Mouse (Mus musculus) embryo, embryonic 11.5 days (tissue): ENCODE data around the gene Hs3st1.

Source experiments
- DNase-seq: peaks from one replicate; pipeline ENCODE4 v3.0.0-alpha.2; 2012; ENCODE audit warnings: low read depth, low spot score

Hs3st1 gene

DNA sequence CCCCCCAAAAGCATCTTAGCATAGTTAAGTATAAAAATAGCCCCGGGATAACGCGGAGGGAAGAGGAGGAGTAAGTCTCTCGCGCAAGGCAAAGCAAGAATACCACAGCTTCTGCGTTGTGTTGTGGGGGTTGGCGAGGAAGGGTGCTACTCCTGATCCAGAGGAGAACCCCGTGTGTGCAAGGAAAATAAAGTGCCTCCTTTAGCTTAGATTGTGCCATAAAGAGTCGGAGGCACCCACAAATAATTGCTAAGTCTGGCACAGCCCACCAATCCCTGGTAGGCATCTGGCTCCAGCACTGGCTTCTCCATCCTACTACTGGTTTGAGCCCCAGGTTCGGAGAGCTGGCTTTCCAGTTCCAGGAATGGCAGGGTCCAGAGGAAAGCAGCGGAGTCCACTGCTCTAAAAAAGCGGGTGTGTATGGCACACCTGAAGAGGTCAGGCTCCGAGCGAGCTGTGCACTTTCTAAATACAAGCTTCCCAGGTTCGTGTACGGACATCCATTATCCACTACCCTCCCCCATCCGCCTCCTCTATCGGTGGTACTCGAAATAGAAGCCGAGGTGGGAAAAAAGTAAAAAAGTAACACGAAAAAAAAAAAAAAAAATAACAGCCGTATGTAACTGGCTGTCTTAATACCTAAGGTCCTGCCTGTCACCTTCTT lies 111.9 kb downstream of the Hs3st1 start:
- DNase-seq = no peak

DNA sequence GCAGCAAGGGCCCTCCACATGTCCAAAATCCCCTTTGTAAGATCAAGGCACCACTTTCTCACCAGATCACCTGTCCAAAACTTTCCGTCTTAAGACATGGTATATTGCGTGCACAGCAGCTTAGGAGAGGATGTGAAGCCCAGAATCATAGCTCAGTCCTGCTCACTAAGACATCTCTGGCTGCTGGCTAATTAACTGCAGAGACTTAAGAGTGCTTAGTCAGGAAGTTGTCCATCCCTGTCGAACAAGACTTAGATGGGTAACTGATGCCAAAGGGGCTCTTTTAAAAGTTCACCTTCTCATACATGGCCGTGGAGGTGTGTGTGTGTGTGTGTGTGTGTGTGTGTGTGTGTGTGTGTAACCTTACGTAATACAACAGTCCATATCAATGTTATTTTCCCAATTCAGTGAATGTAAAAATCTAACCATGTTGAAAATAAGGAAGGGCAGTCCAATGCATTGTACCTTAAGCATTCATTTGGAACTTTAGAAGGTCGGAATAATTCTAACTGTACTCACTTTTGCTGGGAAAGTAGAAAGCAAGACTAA lies 113.0 kb downstream of the Hs3st1 start:
- no peak for DNase-seq

DNA sequence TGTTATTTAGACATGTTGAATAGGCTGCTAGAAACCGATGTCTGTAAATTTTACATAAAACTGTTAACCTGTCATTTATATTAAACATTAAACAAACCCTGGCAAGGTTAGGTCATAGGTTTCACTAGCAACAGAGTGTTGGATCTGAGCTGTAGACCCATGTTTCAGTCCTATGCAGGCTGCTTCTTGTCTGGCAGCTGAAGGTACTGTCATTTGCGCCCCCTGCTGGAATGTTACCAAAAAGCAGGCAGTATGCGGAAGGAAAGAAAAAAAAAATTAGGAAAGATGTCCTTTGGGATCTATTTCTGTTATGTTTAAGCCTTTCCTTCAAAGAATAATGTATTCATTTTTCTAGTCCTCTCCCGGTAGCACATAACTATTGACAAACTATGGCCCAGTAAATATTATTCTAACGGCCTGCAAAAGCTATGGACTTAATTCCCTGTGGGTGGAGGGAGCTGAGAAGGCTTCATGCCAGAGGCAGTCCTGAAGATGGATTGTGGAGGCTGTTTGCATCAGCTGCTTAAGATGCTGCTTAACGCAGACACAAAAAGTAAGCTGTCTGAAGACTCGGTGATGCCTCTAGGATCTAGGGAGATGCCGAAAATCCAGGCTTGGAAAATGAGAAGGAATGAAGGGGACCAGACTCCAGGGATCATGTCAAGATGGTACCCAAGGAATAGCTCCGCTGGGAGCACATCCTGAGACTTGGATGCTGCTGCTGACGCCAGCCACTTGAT lies 115.7 kb downstream of the Hs3st1 start:
- DNase-seq = peak; percentile 51

DNA sequence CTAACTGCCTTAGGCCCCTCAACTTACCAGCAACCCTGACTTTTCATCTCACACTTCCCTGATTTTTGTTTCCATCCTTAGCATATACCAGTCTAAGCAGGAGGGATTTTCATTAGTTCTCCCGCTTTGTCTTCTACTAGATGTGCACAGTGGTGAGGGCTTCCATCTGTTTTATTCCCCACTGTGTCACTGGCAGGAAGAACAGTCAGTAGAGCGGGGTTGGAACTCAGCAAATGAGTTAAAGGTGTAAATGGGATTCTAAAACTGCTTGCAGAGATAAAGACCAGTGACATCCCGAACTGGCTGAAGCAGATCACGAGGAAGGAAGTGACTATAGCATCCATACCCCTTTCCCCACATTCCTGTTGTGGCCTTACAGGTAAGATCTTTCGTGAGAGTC lies 116.3 kb downstream of the Hs3st1 start:
- DNase-seq = no peak

DNA sequence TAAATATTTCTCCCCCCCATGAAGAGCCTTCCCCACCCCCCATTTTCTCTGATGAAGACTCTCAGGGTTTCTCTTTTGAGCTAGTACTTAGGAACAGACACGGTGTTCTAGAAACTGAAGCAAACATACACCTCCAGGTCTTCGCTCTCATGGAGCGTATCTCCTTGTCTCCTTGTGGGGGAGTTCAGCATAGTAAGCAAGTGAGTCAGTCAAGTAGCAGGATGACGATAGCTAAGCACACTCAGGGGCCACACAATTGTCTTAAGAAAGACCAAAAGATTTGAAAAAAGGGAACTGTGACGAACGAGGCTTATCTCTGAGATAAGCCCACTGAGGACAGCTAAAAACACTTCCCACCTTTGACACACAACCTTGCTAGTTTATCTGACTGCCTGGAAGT lies 117.4 kb downstream of the Hs3st1 start:
- no peak for DNase-seq

DNA sequence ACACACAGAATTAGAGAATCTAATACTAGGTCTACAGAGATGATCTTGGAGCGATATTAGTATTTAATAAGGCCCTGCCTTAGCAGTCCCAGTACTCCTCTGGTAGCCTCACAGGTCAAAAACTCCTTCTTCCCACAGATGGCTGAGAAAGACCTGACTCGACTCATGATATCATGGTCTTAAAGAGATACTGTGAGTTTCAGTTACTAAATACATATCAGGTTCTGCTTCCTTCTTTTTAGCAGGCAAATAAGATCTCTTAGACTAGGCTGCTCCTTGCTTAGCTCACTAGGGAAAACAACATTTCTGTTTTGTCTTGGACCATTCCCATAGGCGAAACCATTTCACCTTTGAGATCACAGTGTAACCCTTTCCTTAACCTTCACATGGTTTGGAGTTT lies 119.2 kb downstream of the Hs3st1 start:
- DNase-seq = no peak

DNA sequence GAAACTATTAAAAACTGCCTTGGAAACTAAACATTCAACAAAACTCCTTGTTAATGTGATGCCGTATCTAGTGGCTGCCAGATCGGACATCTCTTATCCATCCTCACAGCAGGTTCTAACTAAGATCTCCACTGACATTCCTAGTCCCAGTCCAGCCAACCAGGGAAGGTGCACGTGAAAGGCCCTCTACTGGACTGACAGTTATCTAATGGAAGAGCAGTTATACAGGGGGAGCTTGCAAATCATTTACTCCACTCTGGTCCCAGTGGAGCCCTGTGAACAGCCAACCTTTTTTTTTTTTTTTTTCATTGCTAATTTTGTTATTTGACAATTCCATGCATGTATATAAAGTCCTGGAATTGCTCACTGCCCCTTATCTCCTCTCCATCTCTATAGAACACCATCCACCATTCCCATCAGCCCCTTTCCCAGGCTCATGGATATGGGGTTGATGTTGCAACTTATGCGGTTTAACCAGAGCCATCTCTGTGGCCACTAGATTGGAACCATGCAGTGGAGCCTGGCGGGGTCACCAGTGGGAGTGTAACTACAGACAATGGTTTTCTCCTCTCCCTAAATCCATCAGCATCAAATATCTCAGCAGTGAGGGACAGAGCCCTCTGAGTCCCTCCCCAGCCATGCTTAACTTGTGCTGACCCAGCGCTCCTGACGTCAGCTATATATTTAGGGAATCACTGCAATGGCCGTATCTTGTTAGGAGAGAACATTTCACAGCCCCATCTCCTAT lies 120.8 kb downstream of the Hs3st1 start:
- no peak for DNase-seq

DNA sequence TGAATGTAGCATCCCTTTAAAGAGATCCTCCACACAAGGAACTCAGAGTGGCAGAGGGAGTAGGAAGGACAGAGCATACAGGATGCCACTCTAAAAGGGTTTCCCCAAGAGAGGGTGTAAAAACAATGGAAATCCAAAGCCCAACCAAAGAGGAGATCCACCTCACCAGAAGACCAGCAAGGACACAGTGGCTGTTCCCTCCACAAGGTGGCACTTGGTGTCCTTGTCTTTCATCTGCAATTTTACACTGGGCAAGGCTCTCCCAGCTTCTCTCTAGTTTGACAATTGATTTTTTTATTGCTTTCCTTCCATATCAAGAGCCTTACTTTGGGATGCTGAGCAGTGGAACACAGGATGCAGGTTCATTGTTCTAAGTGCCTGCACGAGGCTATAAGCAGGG lies 122.1 kb downstream of the Hs3st1 start:
- no peak for DNase-seq

DNA sequence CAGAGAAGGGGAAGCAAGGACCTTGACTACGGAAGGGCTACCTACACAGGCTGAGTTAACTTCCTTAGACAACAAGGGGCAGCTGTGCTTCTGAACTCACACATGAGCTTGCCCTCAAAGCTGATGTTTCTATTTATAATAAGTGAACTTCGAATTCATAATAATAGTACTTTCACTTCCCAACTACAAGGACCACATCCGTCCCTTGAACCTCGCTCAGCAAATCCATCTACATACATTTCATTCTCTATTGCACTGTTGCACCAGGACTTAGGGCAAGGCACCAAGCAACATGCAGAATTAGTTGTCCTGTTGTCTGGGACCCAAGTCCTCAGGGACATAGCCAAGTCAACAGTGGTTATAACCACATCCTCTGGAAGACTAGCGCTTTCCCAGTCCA lies 124.4 kb downstream of the Hs3st1 start:
- no peak for DNase-seq

DNA sequence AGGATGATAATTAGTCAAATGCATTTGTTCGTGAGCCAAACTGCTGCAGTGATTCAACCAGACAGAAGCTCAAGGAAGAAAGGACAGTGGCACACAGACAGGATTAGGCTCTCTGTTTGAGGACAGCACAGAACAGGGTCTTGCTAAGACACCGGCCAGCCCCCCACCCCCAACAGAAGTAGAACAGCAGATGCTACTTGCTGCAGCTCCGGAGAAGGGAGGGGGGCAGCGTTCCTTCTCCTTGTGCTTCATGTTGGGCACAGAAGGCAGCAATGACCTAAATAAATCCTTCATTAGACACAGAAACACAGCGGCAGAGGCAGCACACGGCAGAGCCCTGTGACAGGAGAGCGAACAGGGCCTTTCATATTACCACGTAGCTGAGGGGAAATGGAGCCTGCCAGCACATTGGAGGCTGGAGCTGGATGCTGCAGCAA lies 130.2 kb downstream of the Hs3st1 start:
- no peak for DNase-seq

DNA sequence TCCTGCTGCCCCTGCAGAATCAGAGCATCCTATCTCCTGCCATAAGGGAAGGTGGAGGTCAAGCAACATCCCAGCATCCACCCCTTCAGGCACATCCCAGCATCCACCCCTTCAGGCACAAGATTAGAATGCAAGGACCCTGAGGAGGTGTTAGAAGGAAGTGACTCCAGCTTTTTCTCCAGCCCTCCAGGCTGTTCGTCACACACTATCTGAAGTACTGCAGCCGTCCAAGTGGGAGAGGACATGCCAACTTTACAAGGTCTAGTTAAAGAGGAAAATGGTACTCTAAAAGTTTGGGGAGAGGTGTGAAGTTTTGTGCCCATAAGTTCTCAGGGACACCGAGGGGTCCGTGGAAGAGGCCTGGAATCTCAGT lies 131.1 kb downstream of the Hs3st1 start:
- no peak for DNase-seq

DNA sequence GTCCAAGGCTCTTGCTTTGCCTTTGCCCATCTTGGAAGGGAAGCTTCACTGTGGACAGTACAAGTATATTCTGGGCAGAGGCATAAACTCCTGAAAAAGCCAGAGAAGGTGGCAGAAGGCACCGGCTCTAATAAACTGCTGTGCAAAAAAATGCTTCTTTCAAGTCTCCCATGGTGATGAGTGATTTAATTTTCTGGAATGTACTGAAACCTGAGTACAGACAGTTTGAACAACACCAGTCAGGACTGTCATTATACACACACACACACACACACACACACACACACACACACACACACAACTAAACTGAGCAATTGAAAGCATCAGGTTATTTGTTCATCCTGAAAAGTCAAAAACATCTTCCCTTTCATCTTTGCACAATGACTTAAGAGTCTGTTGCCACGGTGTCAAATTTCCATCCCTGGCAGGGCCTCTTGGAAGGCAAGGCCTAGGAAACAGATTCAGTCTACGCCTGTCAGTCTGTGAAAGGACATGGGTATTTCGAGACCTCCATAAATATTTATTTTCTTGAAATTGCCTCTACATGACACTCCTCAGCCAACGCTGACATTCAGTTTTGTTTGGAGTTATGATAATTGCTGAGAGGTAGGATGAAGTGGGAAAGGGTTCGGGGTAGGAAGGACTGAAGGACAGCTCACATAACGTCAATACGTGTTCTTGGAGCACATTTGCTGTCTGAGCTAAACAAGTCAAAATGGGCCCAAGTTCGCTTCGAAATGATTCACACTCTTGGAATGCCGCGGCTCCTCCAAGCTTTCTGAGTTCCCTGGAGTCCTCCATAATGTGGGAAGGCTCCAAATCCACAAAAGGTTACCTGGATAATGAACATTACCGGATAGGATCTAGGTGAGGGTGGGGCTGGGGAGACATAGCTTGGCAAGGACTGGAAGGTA lies 131.7 kb downstream of the Hs3st1 start:
- no peak for DNase-seq

DNA sequence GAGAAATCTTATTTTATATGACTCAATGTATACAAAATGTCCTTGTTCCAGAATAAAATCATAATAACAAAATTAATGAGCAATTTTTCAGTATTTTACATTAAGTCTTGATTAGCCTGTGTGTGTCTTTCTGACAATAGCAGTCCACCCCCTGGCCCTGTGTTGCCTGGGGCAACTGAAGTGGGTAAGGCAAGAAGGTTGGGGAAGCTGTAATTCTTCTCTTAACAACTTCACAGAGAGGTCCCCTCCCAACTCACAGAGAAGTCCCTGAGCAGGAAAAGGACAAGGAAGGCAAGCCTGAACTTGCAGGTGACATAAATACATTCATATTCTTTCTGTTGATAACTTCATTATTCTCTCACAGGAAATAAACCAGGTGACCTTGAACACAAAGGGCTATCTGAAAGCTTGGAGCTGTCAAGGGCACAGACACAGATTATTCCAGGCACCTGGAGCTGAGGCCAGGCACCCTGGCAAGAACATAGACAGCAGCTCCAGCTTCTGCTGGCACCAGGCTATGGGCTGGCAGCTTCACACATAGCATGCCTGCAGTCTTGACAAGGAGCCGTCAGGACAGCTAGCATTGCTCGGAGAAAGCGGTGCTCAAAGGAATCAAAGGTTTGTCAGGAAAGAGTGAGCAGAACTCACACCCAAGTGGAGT lies 134.9 kb downstream of the Hs3st1 start:
- DNase-seq = no peak

DNA sequence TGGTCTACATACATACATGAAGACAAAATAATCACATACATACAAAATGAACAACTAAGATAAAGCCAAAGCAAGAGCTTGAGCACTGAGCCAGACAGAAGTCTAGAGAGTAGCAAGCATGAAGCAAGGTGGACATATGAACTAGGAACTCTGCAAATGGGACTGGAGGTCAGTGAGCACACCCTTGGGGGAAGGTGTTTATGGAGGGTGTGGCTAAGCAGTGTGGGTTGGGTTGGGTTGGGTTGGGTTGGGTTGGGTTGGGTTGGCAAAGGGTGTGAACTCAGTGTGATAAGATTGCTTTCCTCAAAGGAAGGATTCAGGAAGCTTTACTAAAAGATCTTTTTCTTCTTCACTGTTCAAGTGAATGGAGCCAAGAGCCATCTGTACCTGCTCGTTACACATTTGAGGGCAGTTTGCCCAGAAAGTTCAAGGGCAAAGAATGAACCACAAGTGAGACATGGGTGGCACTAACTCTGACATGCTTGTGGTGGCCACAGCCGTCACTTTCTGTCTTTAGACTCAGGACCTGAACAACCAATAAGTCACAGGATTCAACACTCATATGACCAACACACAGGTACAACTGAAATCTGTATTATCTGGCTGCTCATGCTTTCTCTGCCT lies 137.8 kb downstream of the Hs3st1 start:
- DNase-seq = no peak

DNA sequence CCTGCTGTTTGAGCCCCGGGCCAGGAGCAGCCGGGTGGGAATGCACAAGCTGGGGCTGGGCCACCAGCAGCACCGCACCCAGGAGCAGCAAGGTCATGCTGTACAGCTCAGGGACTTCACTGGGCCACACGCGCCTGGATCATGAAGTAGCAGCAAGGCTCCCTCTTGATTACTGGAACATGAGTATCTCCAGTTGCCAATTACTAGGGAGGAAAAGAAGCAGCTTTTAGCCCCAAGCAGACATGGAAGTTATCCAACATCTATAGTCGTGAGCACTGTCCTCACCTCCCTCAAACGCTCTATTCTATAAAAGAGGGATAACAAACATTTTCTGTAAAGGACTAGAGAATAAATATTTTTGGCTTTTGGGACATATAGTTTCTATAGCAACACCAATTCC lies 140.1 kb downstream of the Hs3st1 start:
- no peak for DNase-seq

DNA sequence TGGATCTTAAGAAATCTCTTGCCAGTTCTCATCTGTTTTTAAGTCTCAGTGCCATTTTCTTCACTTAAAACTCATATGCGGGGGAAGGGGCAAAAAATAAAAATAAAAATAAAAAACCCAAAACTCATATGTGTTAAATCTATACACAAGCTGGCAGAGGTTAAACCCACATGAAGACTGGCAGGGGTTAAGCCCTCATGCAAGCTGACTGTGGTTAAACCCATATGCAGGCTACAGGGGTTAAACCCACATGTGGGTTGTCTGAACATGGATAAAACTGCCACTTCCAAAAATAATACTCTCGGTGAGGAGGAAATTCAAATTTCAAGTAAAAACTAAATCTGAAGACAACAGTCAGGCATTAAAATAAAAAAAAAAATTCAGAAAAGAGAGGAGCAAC lies 141.7 kb downstream of the Hs3st1 start:
- no peak for DNase-seq

DNA sequence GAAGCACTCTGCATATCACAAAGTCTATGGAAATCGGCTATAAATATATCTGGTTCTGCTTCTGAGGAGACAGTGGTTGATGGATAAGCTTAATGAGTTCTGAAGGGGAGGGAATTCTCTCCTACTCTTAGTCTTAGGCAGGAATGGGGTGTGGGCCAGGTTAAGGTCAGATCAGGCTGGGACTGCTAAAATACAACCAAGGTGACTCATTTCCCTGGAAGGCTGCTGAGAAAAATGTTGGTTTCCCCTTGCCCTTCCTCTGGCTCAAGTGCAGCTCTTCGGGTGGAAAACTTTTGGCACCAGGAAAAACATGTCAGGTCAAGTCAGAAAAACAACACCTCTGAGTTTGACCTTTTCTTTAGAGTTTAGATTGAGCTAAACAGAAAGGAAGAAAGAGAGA lies 143.0 kb downstream of the Hs3st1 start:
- no peak for DNase-seq

DNA sequence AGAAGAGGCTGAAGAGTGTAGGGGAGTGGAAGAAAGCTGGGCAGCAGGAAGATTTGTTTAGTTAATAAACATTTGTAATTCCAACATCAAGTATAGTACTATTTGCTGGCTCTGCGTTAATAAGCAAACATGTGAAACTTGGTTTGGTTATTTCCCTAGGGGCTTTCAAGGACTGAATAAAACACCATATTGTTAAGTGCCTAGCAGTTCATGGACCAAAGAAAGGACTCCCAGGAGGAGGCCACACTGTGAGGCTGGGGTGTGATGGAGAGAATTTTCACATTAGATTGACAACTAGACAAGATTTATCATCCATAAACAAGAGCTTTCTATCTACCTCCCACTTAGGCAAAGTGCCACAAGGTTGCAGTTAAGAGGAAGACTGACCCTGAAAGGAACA lies 147.0 kb downstream of the Hs3st1 start:
- DNase-seq = no peak

DNA sequence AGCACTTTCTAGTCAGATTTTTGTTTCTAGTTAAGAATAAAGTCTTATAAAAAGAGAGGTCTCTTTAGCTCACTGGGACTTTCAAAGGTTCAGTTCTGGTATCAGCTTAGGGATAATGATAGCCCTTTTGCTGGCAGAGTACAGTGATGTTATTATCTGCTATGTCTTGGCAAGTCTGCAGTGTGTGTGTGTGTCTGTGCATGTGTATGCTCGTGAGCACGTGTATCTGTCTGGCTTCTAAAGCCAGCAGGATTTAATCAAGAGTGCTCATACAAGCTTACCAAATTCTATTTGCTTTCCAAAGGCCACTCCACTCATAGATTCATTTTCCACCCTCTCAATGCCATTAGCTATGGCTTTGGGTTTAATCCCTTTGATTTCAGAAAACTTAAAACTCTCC lies 160.5 kb downstream of the Hs3st1 start:
- no peak for DNase-seq
